Mouse (Mus musculus): ENCODE results near the gene Tesk1.

Tesk1 gene

DNA sequence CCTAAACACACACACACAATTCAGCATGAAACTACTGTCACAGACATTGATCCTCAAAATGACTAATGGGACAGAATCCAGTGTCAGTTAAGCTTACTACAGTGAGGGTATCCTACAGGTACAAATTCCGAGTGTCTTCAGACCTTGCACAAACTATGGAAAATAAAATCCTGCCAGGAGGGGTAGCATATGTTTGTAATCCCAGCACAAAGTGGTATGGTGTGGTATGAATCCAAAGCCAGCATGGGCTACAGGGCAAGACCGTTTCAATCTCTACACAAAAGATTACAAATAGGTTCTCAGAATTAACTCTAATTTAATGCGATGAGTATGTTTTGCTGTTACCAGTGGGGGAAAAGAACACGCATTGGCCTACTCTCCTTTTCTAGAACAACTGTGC is at the start of gene Tesk1:
TSS of gene Tesk1 (plus strand) at position 301 of the 400 bp plus-strand sequence.
- CTCF ChIA-PET: interaction anchor here (0.9 to 1.0 kb wide), 2 partner anchors 33 to 37 kb away, joined by 3 read pairs; no protein-coding TSS in a partner anchor

DNA sequence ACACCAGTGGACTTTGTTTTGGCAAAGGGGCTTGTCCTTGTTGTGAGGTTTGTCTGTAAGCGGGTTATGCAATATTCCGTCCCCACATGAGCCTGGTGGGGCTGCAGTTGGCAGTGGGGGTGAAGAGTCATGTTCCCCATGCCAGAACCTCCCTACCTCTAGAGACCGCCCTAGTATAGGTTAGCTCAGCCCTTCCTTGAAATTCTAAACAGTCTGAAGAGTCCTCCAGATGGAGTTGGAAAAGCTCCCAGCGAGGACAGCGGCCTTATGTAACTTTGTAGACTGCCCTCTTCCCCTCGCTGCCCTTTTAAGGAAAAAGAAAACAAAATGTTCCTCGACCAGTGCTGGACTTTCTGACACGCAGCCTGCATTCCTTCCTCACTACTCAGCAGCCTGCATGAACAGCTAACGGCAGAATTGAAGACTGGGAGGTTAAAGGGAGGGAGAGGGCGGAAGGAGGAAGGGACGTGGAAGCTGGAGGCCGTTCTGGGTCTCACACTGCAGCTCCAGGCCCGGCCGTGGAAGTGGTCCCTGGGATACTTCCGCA is 47.3 kb upstream of the Tesk1 start:
- CTCF ChIA-PET: no interaction called here

DNA sequence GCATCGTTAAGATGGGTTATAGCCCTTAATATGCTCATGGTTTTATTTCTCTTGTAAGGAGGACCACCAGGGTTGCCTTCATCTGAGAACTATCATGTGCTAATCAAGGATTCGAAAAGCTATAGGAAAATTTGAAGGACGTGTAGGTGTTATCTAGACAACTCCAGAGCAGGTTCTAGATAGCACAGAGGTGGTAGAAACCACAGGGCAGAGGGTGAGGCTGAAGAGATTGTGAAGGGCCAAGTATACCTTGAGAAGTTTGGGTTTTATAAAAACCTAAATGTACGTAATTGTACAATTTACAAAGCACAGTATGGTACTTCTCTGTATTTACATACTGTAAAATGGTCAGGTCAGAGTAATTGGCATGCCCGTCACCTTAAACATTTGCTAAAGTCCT is 46.6 kb upstream of the Tesk1 start:
- CTCF ChIA-PET: no interaction called here

DNA sequence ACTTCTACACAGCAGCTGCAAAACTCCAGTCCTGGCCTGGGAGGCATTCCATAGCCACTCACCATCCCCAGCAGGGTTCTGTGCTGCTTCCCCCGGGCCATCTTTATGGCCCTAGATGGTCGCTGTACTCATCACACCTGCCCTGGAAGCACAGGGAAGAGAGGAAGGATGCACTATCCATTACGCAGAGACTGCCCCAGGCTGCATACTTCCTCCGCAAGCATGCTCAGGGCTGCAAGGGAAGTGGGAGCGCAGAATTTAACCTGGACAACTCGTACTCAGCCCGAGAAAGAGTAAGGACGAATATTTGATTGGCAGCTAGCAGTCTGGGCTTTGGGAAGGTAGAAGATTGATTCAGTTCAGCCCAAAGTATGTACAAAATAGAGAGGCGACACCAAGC is 45.9 kb upstream of the Tesk1 start:
- CTCF ChIA-PET: no interaction called here

DNA sequence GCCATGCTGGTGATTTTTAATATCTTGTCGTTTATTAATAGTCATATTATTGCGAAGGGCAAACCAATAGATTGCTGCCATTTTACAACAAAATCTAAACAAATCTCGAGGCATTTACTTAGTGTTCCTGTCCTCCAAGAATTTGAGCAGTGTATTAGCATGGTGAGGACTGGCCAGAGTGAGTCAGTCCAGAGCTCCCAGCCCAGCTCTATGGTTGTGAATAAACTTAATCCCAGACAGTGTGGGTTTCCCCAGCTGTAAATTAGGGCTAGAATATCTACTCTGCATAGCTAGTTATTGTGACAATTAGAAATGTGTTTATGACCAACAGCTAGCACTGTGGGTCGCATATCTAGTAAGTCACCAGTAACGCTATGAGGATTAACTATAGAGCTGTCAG is 45.4 kb upstream of the Tesk1 start:
- CTCF ChIA-PET: no interaction called here

DNA sequence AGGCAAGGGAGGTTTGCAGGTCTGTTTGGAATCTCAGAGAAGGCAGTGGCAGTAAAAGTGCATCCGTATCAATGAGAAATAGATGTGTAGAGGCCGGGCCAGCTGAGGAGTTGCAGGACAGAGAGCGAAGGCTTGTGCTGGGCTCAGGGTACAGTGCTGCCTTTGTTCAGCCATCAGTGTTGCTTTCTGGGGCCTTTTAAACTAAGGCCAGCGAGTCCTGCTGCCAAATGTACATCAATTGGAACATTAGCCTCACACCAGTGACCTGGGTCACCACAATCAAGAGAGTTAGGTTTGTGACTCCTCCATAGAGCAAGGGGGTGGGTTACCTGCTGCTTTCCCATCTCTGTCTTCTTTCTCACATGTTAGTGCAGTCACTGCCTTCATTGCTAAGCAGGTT is 43.7 kb upstream of the Tesk1 start:
- CTCF ChIA-PET: no interaction called here

DNA sequence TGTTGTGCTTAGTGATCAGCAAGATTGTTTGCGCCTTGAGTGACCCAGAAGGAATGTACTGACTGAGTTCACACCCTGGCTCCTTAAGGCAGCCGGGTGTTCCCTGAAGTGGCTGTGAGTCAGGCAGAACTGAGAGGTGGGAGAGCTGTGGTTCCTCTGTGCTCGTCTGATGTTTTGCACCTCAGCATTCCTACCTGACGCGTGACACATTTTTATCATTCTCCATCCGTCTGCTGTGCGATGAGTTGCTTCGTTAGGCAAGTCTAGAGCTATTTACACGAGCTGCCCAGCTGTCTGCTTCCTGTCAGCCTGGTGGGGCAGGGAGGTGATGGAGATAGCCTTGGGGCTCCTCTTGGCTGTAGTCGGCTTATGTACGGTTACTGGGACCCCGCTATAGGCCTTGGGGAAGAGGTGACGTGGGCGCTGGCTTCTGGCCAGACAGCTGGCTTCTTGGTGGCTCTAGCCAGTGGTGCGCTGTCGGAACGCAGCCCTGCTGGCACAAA is 42.9 kb upstream of the Tesk1 start:
- CTCF ChIA-PET: no interaction called here

DNA sequence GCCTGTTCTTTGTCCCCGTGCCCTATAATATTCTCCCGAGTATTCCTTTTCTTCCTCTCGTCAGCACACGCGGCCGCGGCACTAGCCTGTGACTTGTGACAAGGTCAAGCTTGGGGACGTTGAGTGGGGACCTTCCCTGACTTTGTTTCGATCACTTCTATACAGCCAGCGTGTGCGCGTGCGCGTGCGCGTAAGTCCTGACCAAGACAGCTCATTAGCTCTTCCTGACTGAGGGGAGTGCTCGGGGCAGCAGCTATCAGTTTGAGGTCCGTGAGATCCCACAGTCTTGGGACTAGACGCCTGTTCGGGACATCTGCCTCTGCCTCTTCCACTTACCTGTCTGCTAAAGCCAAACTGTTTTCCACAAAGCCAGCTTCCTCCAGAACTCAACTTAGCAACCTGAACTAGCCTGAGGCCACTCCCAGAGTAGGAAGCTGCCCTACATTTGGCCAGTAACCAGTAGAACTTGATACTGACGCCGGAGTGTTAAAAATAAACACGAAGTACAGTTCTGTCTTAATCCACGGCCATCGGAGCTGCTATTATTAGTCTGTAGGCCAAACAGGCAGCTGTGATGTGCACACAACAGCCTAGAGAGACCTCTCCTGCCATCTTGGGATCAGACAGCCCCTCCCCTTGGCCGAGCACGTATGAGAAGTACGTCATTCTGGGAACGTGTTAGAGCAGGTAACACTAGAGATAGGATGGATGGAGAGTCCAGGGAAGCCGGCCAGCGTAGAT is 42.2 kb upstream of the Tesk1 start:
- CTCF ChIA-PET: no interaction called here

DNA sequence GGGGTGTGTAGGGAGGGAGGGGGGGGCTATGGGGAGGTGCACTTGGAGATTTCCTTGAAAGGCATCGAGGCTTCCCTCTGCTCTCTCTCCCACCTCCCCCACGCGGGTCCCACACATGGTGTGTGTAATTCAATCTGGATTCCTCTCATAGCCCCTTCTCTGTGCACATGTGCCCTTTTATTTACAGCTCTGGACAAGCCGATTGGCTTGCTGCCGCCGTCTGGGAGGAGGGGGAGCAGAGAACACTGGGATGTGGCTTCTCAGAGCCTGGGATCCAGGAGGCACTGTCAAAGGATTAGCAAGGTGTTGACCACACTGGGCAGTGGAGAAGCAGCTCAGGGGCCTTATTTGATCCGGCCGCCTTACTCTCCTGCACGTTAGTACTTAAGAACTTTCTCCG is 40.8 kb upstream of the Tesk1 start:
- CTCF ChIA-PET: no interaction called here

DNA sequence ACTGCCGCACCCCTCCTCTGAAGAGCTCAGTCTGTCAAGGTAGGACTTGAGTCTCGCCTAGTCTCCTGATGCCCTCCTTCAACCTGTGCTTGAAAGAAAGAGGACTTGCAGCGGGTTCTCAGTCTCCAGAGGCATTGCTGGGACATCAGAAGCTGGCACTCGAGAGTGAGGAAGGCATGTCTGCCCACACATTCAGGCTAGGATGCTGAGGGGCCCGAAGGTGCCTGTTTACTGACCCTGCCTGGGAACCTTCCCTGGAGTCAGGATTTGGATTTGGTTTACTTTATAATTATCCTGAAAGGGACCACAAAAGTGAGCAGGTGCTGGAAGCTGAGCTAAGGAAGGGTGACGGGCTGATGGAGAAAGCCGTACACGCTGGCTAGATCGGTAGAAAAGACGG is 40.3 kb upstream of the Tesk1 start:
- CTCF ChIA-PET: no interaction called here

DNA sequence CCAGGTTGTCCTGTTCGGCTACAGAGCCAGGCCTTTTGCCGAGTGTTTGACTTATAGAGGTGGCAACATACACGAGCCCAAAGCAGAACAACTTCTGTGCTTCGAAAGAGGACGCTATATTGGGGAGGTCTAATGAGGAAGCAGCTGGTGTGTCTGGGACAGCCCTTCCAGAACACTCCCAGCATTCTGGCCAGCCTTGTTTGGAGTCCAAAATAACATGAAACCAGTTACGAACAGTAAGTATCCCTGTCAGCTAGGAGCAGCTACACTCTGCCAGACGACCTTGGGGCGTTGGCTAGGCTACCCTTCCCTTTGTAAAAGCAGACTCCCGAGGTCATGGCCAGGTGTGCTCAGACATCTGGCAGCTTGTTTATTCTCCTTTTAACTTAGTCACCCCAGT is 39.5 kb upstream of the Tesk1 start:
- CTCF ChIA-PET: no interaction called here

DNA sequence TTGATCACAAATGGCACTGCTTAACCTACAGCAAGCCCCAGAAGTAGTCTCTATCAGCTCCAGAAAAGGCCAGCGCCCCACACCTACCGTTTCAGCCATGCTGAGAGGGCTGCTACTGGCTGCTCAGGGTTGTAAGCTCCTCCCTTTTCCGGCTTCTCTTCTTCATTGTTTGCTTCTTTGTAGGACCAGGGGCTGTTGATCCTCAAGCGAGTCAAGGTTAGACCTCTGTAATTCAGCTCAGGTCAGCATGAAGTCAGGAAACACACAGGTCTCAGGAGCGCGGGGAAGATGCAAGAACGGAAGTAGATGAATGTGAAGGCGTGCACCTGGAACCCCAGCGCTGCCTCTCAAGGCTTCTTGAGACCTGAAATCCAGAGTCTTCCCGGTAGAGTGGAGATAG is 37.0 kb upstream of the Tesk1 start:
- CTCF ChIA-PET: no interaction called here

DNA sequence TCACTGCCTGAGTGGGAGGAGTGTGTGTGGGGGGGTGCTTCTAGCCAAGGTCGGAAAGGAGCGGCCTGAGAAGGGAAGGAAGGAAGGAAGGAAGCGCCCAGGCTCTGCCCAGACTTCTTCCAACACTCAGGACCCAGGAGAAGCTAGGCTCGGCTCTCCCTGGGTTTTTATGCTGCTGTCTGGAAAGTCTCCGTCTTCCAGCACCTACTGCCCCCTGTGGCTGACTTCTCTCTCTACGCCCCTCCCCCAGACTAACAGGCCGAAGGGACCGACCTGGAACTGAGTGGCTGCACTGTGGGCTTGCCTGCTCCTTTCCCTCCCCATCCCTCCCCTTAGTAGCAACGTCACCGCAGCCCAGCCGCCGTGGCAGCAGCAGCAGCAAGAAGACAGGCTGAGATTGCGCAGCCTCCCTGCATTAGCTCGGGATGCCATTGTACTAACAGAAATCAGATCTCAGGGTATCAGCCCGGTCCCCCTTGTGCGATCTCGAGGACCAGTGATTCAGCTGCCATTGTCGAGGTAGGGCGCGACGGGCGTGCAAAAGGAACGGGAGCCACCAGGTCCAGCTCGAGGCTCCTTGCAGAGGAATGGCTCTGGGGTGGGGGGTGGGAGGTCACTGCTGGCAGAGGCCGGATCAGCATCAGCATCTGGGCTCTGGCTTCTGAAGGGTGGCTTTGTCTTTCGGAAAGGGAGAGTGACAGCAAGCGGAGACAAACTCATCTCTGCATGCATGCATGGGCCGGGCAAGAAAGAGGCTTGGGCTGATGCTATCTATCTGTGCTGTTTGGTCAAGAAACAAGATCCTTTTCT is 35.4 kb upstream of the Tesk1 start:
- CTCF ChIA-PET: no interaction called here

DNA sequence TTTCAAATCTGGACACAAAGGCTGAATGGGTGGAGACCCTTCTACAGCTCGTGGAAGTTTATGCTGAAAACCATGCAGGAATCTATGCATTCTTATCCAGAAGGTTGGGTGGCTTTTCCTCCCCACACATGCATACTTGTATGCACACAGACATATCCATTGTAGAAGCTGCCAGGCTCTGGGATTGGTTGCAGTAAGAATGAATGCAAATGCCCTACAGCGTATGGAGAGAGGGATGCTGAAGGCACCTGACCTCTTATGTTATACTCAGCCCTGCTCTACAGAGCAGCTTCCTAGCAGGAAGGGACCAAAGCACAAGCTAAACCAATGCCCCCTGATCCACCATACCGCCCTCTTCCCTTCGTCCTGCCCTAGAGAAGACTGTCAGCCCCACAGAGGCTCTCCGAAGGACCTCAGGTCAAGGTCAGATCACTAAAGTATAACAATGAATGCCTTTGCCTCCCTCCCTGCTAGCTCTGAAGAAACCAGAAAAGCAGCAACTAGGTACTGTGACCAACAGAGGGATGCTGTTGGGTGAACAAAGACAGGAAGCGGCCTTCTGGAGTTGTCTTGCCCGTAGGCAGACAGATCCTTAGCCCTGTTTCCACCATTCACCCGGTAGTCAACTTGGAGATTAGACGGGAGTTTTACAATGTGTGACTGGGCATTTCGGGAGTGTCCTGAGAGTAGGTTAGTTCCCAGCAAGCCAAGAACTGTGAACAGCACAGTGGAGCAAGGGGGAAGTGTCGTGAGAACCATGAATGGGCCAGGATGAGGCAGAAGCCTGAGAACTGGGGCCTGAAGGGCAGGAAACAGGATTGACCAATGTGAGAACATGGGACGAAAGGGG is 34.4 kb upstream of the Tesk1 start:
- CTCF ChIA-PET: no interaction called here

DNA sequence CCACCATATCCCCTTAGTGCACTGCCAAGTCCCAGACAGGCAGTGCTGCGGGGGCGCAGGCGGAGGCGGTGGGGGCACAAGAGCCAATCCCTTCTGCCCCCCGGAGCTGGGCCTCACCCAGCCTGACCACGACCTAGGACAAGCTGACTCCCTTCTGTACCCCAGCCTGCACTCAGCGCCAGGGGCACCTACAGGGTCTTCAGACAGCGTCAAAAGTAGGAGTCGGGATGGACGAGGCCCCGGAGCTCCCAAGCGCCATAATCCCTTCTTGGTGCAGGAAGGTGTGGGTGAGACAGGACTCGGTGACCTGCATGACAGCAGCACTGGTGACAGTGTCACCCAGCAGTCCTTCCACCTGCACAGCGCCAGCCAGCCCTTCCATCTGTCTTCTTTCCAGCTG is 27.0 kb upstream of the Tesk1 start:
- CTCF ChIA-PET: no interaction called here

DNA sequence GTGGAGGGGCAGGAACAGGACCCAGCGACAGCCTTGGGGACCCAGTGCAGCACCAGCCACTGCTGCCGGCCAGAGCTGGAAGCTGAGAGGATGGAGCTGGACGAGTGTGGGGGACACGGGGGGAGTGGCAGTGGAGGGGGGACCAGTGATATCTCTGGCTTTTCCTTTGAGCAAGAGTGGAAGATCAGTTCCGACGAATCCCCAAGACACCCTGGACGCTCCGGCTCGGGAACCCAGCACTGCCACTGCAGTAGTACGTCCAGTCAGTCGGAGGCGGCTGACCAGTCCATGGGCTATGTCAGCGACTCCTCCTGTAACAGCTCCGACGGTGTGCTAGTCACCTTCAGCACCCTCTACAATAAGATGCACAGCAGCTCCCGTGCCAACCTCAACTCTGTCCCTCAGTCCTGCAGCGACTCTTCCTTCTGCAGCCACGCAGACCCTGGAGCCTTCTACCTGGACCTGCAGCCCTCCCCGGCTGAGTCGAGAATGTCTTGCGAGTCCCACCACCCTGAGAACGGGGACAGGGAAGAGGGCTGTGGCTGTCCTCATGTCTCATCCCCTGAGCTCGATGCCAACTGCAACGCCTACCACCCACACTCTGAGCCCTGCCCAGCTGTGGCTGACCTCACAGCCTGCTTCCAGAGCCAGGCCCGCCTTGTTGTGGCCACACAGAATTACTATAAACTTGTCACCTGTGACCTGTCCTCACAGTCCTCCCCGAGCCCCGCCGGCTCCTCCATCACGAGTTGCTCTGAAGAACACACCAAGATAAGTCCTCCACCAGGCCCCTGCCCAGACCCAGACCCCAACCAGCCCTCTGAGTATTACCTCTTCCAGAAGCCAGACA is 26.3 kb upstream of the Tesk1 start:
- CTCF ChIA-PET: no interaction called here

DNA sequence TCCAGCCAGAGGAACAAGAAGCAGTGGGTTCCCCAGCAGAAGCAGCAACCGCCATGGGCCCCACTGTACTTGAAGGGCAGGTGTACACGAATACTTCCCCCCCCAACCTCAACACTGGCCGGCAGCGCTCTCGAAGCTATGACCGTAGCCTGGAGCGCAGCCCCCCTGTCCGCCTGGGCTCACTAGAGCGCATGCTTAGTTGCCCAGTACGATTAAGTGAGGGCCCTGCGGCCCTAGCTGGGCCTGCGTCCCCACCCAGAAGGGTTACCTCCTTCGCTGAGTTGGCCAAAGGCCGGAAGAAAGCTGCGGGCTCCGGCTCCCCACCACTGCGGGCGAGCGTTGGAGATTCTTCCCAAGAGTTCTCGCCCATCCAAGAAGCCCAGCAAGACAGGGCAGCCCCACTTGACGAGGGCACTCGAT is 25.7 kb upstream of the Tesk1 start:
- CTCF ChIA-PET: no interaction called here

DNA sequence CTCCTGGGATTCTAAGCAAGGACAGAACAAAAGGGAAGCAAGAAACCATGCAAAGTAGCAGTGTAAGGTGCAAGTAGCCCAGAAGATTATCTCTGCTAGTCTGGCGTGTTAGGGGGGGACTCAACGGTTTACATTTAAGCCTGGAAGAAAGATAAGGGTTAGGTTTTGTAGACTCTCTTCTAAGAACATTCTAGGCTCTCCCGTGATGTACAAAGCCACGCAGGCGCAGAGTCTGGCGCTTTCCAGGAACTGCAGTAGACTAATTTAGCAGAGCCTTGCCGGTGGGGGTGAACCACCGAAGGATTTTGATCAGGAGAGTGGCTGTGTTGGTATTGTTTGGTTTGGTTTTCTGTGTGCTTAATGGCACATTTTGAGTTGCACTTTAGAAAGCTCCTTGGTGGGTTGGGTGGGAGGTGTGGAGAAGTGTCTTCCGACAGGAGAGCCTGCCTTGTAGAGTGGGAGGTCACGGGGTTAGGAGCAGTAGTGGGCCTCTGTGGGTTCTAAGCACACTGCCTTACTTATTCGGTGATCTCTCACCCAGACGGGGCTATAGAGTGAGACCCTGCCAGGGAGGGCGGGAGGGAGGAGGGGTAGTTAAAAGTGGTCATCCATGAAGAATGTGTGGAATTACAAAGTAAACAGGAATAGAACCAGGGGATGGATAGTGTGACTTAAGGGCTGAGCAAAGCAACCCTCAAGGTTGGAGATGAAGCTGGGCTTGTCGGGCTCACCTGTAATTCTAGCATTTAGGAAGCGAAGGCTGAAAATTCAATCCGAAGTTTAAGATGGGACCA is 24.3 kb upstream of the Tesk1 start:
- CTCF ChIA-PET: no interaction called here

DNA sequence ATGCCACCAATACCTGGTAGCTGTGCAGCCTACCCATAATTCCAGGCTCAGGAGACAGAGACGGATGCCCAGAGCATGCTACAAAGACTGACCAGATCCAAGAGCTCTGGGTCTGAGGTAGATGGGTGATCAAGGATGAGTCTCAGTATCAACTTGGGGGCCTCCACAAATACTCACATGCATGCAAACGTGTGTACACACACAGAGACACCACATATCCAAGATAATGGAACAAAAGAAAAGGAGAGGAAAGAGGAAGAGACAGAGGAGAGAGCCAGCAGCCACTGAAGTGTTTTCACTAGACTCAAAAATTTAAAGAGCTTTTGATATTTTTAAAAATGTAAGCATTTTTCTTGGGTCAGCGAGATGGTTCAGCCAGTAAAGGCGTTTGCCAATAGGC is 23.3 kb upstream of the Tesk1 start:
- CTCF ChIA-PET: no interaction called here

DNA sequence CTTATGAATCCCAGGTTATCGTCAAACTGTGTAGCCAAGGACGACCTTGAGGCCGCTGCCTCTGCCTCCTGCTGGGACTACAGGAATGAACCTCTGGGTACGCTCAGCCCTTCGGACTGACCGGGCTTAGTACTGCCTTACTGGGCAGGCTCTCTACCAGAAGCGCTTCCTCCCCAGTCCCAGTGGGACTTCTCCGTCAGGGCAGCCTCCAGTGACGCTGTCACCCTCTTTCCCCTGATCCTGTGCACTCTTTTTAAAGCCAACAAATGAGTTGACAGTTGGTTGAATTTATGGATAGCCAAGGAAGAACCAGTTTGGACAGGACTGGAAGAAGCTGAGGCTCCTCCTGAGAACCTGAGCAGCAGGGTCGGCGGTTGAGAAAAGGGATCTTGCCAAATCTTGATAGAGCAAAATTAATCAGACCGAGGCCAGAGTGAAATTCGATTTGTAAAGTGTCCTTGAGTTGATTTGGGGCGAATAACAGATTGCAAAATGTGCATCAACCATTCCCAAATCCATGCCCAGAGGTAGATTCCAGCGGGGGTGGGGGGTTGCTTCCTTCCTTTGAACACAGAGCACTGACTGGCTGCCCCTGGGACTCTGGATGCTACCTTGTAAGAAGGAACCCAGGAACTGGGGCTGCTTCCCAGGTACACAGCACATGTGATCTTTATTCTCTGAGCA is 22.6 kb upstream of the Tesk1 start:
- CTCF ChIA-PET: no interaction called here

Measured in spleen, embryonic (tissue).